21 mouse cellular contexts compared by ENCODE assay signal in the genomic region with DNA sequence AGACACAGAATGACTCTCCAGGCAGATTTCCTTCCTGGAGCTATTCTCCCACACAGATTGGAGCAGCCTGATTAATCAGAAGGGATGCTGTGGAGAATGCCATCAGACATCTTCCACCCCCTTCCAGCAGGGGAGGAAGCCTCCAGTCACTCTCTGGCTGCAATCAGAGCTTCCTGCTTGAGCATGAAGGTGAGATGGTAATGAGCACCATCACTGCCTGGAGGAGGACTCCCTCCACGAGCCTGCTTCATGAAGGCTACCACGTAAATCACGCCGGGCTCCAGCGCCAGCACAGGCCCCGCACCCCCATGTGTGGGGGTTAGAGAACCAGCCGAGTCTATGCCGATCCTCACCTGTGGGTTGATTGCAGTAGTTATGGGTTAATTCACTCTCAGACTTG.
DNase-seq lines count a peak whose midpoint lies in the region; ATAC-seq and TF ChIP-seq lines count a peak whose summit lies in the region.
"Had no signal": no experiment of that assay in that cellular context is flagged by ENCODE, and none has a peak within 500 bp of the region (broad histone marks: within the 10 kb centered on the region; RNA-seq: fewer than 3 reads in every experiment).

No protein-coding gene starts in this region.

- H3K9me3 ChIP-seq in hindbrain, postnatal 0 days (ENCODE audit: low read length), result no peaks in the 10 kb centered on the region
- H3K9me3 ChIP-seq in hindbrain, embryonic 10.5 days, result no peaks in the 10 kb centered on the region
- no peaks in the 10 kb centered on the region for H3K9me3 ChIP-seq in midbrain, postnatal 0 days (ENCODE audit: low read length)
- H3K9me3 ChIP-seq in midbrain, embryonic 14.5 days (ENCODE audit: control insufficient read depth, low read length), result no peaks in the 10 kb centered on the region
- no peaks in the 10 kb centered on the region for H3K9me3 ChIP-seq in stomach, postnatal 0 days (ENCODE audit: control insufficient read depth, low read length)
- H3K9me3 ChIP-seq: embryonic facial prominence, embryonic 12.5 days had no signal

- peak; percentile 10; the same call in 1 of the 2 replicates for TF ChIP-seq CTCF in hindbrain, postnatal 0 days (IDR thresholded peaks at IDR 0.05; ENCODE audit: low read depth)
- peak; percentile 17; the same call in 1 of the 2 replicates for TF ChIP-seq CTCF in midbrain, postnatal 0 days (IDR thresholded peaks at IDR 0.05)
- TF ChIP-seq CTCF in left cerebral cortex, adult 2 months (IDR thresholded peaks at IDR 0.05), result peak; percentile 17; the same call in 1 of the 2 replicates
- TF ChIP-seq CTCF in stomach, postnatal 0 days (IDR thresholded peaks at IDR 0.05; ENCODE audit: low read depth), result 0 out of 2 replicates have a peak, but pooled peaks have one; percentile 2

- no peak overlapping the region for H3K4me2 ChIP-seq in hindbrain, postnatal 0 days (ENCODE audit: low read depth, low read length)
- no peak overlapping the region for H3K4me2 ChIP-seq in midbrain, postnatal 0 days (ENCODE audit: low read depth, low read length, poor library complexity, severe bottlenecking)
- H3K4me2 ChIP-seq in midbrain, embryonic 14.5 days (ENCODE audit: low read length), result no peak overlapping the region
- H3K4me2 ChIP-seq in stomach, postnatal 0 days (replicated peaks; ENCODE audit: low read depth), result no peak overlapping the region
- H3K4me2 ChIP-seq: embryonic facial prominence, embryonic 12.5 days; liver, embryonic 11.5 days had no signal

- intact Hi-C loops in left cerebral cortex, adult 2 months (cut with DNase I), result loop anchor here (5.0 to 10.0 kb wide), 2 partner anchors 50 to 363 kb away; no protein-coding TSS in a partner anchor

- ATAC-seq in hindbrain, postnatal 0 days, result no peak
- no peak for ATAC-seq in midbrain, postnatal 0 days (ENCODE audit: low FRiP score)
- ATAC-seq in midbrain, embryonic 14.5 days (ENCODE audit: low FRiP score, low TSS enrichment), result no peak
- no peak for ATAC-seq in stomach, postnatal 0 days (ENCODE audit: low FRiP score, low TSS enrichment)
- ATAC-seq: forebrain, embryonic 16.5 days; intestine, embryonic 16.5 days had no signal

- WGBS in hindbrain, postnatal 0 days, result 89% methylated on average over 8 of the region's 8 CpGs
- 91% methylated on average over 8 of the region's 8 CpGs for WGBS in hindbrain, embryonic 10.5 days
- WGBS in midbrain, postnatal 0 days, result 82% methylated on average over 8 of the region's 8 CpGs
- WGBS in midbrain, embryonic 14.5 days, result 93% methylated on average over 8 of the region's 8 CpGs
- 86% methylated on average over 8 of the region's 8 CpGs for WGBS in stomach, postnatal 0 days

- H3K27me3 ChIP-seq in hindbrain, postnatal 0 days (ENCODE audit: insufficient read depth, low read length), result no peaks in the 10 kb centered on the region
- no peaks in the 10 kb centered on the region for H3K27me3 ChIP-seq in hindbrain, embryonic 10.5 days (ENCODE audit: insufficient read depth, poor library complexity, severe bottlenecking)
- H3K27me3 ChIP-seq in midbrain, postnatal 0 days (ENCODE audit: insufficient read depth, low read length), result no peaks in the 10 kb centered on the region
- H3K27me3 ChIP-seq in midbrain, embryonic 14.5 days (ENCODE audit: control insufficient read depth, insufficient read depth, low read length), result no peaks in the 10 kb centered on the region
- H3K27me3 ChIP-seq in stomach, postnatal 0 days (ENCODE audit: control insufficient read depth, insufficient read depth, low read length), result no peaks in the 10 kb centered on the region
- H3K27me3 ChIP-seq: embryonic facial prominence, embryonic 12.5 days had no signal

- H3K9ac ChIP-seq in hindbrain, postnatal 0 days (replicated peaks; ENCODE audit: low read length), result no peak overlapping the region
- no peak overlapping the region for H3K9ac ChIP-seq in midbrain, postnatal 0 days (replicated peaks; ENCODE audit: low read length, poor library complexity, severe bottlenecking)
- H3K9ac ChIP-seq in midbrain, embryonic 14.5 days (replicated peaks; ENCODE audit: low read length), result no peak overlapping the region
- no peak overlapping the region for H3K9ac ChIP-seq in stomach, postnatal 0 days (ENCODE audit: low read length)
- H3K9ac ChIP-seq: embryonic facial prominence, embryonic 12.5 days had no signal

- DNase-seq in hindbrain, postnatal 0 days (ENCODE audit: low spot score), result no peak
- no peak for DNase-seq in hindbrain, embryonic 10.5 days (ENCODE audit: low spot score)
- no peak for DNase-seq in midbrain, postnatal 0 days (ENCODE audit: low spot score)
- DNase-seq in midbrain, embryonic 14.5 days, result no peak
- peak; percentile 44 to 60 for DNase-seq in left cerebral cortex, adult 2 months (ENCODE audit: extremely low spot score in 1 of 2, low spot score in 2 of 2)
- no peak for DNase-seq in stomach, postnatal 0 days (ENCODE audit: low spot score)
- no peak for DNase-seq in cerebellum, postnatal 10 days
- DNase-seq: adrenal gland, postnatal 10 days; B cell, adult 2 months; cerebellum, adult 11-12 months; gastrocnemius, postnatal 25 days; kidney, postnatal 10 days; lung, adult 2 months; lung, postnatal 4 days; retina, postnatal 1 day; thymus, postnatal 4 days had no signal

- no peak overlapping the region for H3K27ac ChIP-seq in hindbrain, postnatal 0 days
- H3K27ac ChIP-seq in hindbrain, embryonic 10.5 days, result no peak overlapping the region
- no peak overlapping the region for H3K27ac ChIP-seq in midbrain, postnatal 0 days (ENCODE audit: low read depth, low read length)
- H3K27ac ChIP-seq in midbrain, embryonic 14.5 days (replicated peaks; ENCODE audit: low read depth, low read length), result no peak overlapping the region
- H3K27ac ChIP-seq in left cerebral cortex, adult 2 months, result peak overlapping the region; percentile 33; the same call in 1 of the 2 replicates
- no peak overlapping the region for H3K27ac ChIP-seq in stomach, postnatal 0 days (replicated peaks)
- H3K27ac ChIP-seq: embryonic facial prominence, embryonic 12.5 days; midbrain, embryonic 10.5 days had no signal

- H3K4me1 ChIP-seq in hindbrain, postnatal 0 days (ENCODE audit: insufficient read depth, low read length), result peaks cover 13% of the 10 kb centered on the region; the same call in 1 of the 2 replicates
- peaks cover 22% of the 10 kb centered on the region; the same call in 1 of the 2 replicates for H3K4me1 ChIP-seq in hindbrain, embryonic 10.5 days (replicated peaks)
- H3K4me1 ChIP-seq in midbrain, postnatal 0 days (ENCODE audit: insufficient read depth, low read length), result peaks cover 8% of the 10 kb centered on the region; the same call in 1 of the 2 replicates
- H3K4me1 ChIP-seq in midbrain, embryonic 14.5 days (ENCODE audit: control insufficient read depth, insufficient read depth, low read length), result no peaks in the 10 kb centered on the region
- peaks cover 4% of the 10 kb centered on the region for H3K4me1 ChIP-seq in stomach, postnatal 0 days (replicated peaks; ENCODE audit: control insufficient read depth, insufficient read depth)

- no peak overlapping the region for H3K4me3 ChIP-seq in hindbrain, postnatal 0 days (ENCODE audit: low read length)
- no peak overlapping the region for H3K4me3 ChIP-seq in hindbrain, embryonic 10.5 days
- no peak overlapping the region for H3K4me3 ChIP-seq in midbrain, postnatal 0 days (ENCODE audit: low read depth, low read length)
- no peak overlapping the region for H3K4me3 ChIP-seq in midbrain, embryonic 14.5 days (replicated peaks; ENCODE audit: low read depth, low read length)
- no peak overlapping the region for H3K4me3 ChIP-seq in left cerebral cortex, adult 2 months
- no peak overlapping the region for H3K4me3 ChIP-seq in stomach, postnatal 0 days (ENCODE audit: low read depth, low read length)
- H3K4me3 ChIP-seq: embryonic facial prominence, embryonic 12.5 days; midbrain, embryonic 10.5 days had no signal

- H3K36me3 ChIP-seq in hindbrain, postnatal 0 days (ENCODE audit: insufficient read depth, low read length), result no peaks in the 10 kb centered on the region
- no peaks in the 10 kb centered on the region for H3K36me3 ChIP-seq in hindbrain, embryonic 10.5 days
- no peaks in the 10 kb centered on the region for H3K36me3 ChIP-seq in midbrain, postnatal 0 days (ENCODE audit: insufficient read depth, low read length)
- no peaks in the 10 kb centered on the region for H3K36me3 ChIP-seq in midbrain, embryonic 14.5 days (ENCODE audit: control insufficient read depth, insufficient read depth, low read length)
- no peaks in the 10 kb centered on the region for H3K36me3 ChIP-seq in stomach, postnatal 0 days (ENCODE audit: control insufficient read depth, insufficient read depth, low read length)
- H3K36me3 ChIP-seq: embryonic facial prominence, embryonic 12.5 days; midbrain, embryonic 10.5 days had no signal

- TF ChIP-seq EP300 in stomach, postnatal 0 days (optimal IDR thresholded peaks at IDR 0.05), result no peak

Comparison
In these comparisons a context has a peak if more than half of its experiments do, and no peak if none do; other contexts are left out.
1. DNase-seq: peak in left cerebral cortex, adult 2 months (2 of 2); none in hindbrain, postnatal 0 days (single experiment), hindbrain, embryonic 10.5 days (single experiment), midbrain, postnatal 0 days (single experiment), midbrain, embryonic 14.5 days (single experiment), stomach, postnatal 0 days (single experiment) and cerebellum, postnatal 10 days (0 of 2).
2. Peak in every context shown above with its lines, with median percentiles within 50 percentile points of each other: CTCF ChIP-seq.